Mouse (Mus musculus) lung, postnatal 0 days (tissue): ENCODE measurements around the gene Setd1b.

Experiments
- CTCF ChIP-seq: IDR thresholded peaks from 2 replicates; pipeline ENCODE4 v1.5.1; 2016; ENCODE audit warnings: antibody characterized with exemption, mild to moderate bottlenecking
- EP300 ChIP-seq: IDR thresholded peaks from 2 replicates; pipeline ENCODE4 v1.6.1; 2016; ENCODE audit warnings: antibody characterized with exemption, mild to moderate bottlenecking, control low read depth

GRCm38 (mm10) chr5:123136361-123137043 is 5.5 kb upstream of the Setd1b start:
- TF ChIP-seq EP300 (peak; percentile 80), CTCF (no peak)
